Mouse (Mus musculus) layer of hippocampus, adult 2 months (tissue): ENCODE data around the gene Chst3. TPM values are rescaled to one million over a fixed set of nuclear protein-coding genes. Genes with fewer than 3 reads are reported as not detected.

Experiments
- DNase-seq, 2 experiments: peaks; one replicate each; pipeline ENCODE4 v3.0.0; 2022; ENCODE audit warnings: low spot score in 2 of 2
- H3K27ac ChIP-seq: fragments of 200-600 bp; 2 replicates; pipeline ENCODE4 v1.8.1; 2022
- H3K4me3 ChIP-seq: fragments of 200-600 bp; 2 replicates; pipeline ENCODE4 v1.8.1; 2022; ENCODE audit warnings: mild to moderate bottlenecking
- CTCF ChIP-seq: fragments of 200-600 bp; conservative IDR thresholded peaks from 2 replicates; pipeline ENCODE4 v1.8.1; 2022; ENCODE audit warnings: antibody characterized with exemption, mild to moderate bottlenecking, moderate library complexity
- total RNA-seq, 2 experiments: library from RNA; stranded (reverse); gene quantifications; 2 replicates each; pipeline ENCODE4 v1.2.3; 2021

Gene Chst3
- total RNA-seq, 2 experiments from 2014 or later, result 1.2 to 1.8 TPM

DNA sequence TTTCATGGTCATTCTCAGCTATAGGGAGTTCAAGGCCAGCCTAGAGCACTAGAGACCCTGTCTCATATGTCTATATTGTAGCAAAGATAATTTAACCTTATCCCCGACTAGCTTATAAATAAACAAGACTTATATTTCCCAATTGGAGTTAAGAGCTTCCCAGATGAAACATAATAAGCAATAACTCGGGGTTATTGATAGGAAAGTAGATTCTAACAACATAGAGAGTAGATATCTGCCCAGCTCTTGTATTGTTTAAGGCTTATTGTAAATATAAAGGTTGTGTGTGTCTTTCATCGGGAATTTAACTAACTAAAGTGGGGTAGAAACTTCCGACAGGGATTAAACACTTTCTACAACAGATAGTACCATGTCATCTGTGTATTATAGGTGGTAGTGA, 1.5 kb upstream of the Chst3 start:
- H3K4me3 ChIP-seq, result no peak overlapping the region
- no peak overlapping the region for H3K27ac ChIP-seq
- DNase-seq, result no peak
- TF ChIP-seq CTCF, result no peak

DNA sequence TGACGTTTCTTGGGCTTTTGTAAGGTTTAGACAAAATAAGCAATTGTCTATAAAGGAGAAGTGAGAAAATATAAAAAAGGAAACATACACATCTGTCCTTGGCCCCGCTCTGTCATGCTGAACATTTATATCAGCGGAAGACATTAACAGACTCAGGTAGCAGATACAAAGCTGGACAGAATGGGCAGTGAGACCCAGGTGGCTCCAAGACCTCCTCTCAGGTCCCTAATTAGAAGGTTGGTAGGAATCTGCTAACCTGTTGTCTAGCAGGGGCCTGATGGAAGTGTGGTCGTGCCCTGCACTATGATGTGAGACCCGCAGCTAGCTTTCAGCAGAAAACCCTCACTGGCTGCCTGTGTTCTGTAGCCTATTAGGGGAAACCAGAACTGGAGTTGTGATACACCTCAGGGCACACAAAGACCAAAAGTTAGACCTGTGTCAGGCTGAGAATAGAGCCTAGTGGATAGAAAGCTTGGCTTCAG, 1.0 kb upstream of the Chst3 start:
- Histone ChIP-seq H3K4me3 (no peak overlapping the region), H3K27ac (no peak overlapping the region)
- no peak for DNase-seq
- TF ChIP-seq CTCF, result no peak

DNA sequence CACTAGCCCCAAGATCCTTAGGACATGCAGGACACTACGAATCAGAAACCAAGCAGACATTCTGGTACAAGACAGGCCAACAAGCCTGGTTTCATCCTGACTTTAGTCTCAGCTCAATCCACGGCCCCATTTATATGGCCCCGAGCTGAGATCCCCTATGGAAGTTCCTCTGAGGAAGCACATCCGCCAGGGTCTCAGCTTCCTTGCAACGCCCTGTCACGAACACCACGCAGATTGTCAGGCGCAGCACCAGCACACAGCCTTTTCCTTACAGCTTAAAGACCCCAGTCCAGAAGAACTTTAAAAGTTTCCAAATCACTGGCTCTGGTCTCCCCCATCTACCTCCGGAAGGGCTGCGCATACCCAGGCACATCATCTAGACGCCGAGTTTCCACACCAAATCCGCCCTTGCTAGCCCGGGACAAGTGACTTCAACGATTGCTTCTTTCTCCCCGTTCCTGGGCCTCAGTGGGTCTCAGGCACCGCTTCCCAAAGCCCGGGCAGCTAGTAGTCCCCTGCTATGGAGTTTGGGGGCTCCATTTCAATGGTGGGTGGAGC, 948 bp downstream of the Chst3 start:
- no peak for DNase-seq
- Histone ChIP-seq H3K4me3 (peak overlapping the region; percentile 62), H3K27ac (peak overlapping the region; percentile 64)
- TF ChIP-seq CTCF, result no peak

DNA sequence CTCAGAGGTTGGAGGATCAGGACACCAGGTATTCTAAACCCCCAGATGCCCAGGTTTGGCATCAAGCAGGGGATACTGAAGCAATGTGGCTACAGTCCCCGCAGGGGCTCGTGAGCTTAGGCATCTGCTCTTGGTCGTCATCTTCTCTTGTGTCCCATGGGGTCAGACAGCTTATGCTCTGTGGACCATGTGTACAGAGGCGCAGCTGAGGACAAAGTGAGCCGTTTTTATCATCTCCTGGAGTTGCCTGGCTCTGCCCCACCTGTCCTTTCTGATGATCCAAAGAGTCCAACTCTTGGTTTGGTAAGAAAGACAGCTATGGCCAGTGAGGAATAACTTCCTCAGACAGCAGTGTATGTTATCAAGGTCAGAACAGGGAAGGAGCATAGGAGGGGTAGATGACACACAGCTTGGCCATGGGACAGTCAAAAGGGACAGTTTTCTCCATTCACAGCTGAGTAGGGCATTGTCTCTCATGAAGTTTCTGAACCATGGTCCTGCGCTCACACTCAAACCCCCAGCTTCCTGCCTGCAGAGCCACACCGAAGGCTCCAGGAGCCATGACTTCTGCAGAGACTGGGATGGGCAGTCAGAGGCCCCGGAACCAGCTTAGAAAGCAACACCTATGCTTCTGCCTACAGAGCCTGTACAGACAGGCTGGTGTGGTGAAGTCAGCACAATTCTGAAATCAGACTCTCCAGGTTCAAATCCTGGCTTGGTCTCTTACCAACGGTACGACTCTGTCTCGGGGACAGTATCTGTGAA, 2.5 kb downstream of the Chst3 start:
- no peak for DNase-seq
- Histone ChIP-seq H3K4me3 (no peak overlapping the region), H3K27ac (peak overlapping the region; percentile 54; the same call in 1 of the 2 replicates)
- no peak for TF ChIP-seq CTCF

DNA sequence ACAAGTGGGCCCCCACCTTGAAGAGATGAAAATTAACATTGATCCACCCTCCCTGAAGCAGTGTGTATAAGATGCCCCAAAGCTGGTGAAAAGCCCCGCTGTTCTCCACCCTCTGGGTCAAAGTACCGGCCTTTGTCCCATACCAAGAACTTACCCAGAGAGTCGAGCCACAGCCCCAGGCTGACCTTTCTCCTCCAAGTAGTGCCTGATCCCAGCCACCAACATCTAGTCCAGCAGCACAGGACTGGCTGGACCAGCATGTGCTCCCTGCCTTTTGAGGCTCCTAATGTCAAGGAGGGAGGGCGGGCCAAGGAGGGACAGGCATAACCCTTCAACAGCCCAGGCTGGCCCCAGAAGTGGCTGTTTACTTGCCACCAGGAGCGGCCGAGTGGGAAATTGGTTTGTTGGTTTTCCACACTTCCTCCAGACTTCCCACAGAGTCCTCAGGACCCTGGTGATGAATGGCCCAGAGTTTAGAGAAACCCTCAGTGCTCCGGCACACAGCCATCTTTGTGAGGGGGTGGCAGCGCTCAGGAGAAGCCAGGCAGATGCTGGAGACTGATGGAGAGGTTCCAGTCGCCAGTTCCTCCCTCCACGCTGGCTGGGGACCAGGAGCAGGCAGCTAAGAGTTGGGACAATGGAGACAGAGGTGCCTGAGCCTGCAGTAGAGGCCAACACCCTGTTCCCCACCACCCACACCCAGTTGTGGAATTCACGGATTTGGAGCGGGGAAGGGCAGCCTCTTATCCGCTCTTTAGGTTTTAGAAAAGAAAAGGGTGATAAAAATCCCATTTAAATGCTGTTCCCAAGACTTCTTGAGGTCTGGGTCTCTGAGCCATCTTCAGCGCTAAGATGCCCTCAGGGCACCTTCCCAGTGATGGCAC, 3.7 kb downstream of the Chst3 start:
- peak overlapping the region; percentile 54 for H3K27ac ChIP-seq

DNA sequence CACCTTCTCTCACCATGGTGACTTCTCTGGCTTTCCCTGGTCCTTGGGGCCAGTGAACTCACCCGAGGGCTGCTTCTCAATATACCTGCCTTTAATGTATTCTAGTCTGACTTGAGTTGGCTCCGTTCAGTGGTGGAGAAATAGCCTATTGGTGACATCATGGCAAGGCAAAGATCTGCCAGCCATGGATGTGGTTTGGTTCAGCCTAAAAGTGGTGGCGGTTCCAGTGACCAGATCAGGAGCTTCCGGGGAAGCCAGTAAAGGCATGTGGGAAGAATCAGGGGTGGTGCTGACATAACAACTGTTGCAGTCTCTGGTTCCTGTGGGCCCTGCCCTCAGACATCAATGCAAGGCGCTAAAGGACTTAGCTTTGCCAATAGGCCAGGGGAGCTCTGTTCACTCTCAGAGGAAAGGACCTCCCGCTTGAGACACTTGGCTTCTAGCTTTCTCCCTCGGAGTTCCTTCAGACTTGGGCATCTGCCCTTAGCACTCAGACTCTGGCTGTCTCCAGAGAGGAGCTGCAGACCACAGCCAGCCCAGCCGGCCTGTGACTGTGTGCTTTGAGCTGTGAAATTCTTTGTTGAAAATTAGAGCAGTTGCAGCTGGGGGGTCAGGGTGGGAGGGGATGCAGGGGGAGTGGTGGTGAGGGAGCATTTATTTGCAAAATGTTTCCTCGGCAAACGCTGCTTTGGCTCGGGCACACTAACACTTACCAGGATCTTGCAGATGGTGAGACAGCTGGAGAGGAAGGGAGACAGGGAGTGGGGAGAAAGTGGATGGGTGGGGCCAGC, 6.3 kb downstream of the Chst3 start:
- peak in 1 of 2 experiments; percentile 11 for DNase-seq
- H3K4me3 ChIP-seq, result no peak overlapping the region
- peak overlapping the region; percentile 21; the same call in 1 of the 2 replicates for H3K27ac ChIP-seq
- no peak for TF ChIP-seq CTCF

More for the DNA sequence above, 3.7 kb downstream of the Chst3 start:
- peak; percentile 16 to 37 for DNase-seq
- H3K4me3 ChIP-seq, result no peak overlapping the region
- TF ChIP-seq CTCF, result no peak

DNA sequence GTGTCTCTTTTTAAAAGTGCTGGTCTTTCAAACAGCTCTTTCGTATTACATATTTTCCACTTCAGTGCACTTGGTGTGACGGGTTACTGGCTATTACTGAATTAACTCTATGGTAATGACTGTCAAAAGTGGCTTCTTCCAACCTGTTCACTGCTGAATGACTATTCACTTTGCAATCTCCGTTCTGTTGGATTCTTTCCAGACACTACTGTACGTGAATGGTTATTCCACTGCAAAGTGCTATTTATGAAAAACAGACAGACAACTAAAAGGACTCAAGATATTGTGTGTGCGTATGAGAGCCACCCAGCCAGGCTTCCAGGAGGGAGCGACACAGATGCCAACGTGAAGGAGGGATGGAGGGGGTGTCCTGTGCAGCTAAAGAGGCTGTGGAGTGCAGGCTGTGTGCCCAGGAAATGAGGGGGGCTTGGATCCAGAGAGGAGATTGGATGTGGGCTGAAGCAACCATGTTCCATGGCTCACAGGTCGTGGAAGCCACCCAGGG, 7.5 kb downstream of the Chst3 start:
- H3K4me3 ChIP-seq, result no peak overlapping the region
- DNase-seq, result no peak
- no peak overlapping the region for H3K27ac ChIP-seq
- no peak for TF ChIP-seq CTCF

DNA sequence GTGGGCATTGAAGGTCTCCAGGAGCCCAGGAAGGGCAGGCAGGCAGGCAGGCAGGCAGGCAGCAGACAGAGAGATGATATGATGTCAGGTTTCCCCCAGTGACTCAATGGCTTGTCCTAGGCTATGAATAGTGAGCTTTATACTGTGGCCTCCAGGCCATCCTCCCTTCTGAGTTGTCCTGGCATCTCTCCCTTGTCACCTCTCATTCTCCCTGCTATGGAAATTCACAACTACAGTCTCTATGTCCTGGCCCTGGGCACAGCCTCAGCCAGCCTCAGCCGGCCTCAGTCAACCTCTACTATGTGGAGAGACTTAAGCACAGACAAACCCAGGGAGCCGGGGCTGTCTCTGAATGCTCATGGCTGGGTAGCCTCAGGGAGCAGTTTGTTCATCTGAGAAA, 8.6 kb downstream of the Chst3 start:
- H3K27ac ChIP-seq, result no peak overlapping the region
- no peak for TF ChIP-seq CTCF
- DNase-seq, result peak in 1 of 2 experiments; percentile 16
- no peak overlapping the region for H3K4me3 ChIP-seq

DNA sequence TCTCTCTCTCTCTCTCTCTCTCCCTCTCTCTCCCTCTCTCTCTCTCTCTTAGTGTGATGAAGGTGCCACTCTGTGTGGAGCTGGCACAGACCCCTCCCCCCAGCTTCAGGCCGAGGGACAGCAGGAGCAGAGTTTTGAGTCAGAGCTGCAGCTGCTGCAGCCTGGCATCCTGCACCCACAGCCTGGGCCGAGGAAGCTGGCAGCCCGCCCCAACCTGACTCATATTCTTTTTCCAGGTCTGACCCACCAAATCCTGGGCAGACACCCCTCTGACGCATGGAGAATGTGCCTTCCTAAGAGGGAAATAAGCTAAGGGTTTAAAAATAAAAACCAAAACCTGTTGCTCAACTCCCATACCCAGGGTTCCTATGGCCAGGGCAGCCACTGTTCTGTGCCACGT, 9.8 kb downstream of the Chst3 start:
- Histone ChIP-seq H3K4me3 (no peak overlapping the region), H3K27ac (peak overlapping the region; percentile 74)
- DNase-seq, result peak; percentile 59 to 62
- TF ChIP-seq CTCF, result no peak

DNA sequence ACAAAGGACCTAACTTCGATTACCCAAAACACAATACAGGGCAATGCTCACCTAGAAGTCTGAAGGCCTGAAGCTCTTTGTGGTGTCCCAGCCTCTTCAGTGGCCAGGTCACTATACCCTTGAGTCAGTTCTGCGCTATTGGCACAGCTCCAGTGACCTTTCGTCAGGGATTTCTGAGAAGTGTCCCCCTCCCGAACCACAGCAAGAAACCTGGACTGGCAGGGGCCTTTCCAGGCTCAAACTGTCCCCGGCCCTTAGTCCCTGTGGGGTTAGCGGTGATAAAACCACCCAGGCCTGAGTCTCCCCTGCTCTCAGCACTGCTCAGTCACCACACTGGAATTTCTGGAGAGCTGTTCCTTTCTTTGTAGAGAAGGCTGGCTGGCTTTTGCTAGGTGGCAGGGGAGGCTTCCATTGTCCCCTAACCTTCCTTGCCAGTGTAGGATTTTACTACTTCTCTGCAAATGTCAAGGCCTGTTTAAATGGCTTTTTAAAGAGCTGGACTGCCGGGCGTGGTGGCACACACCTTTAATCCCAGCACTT, 11.8 kb downstream of the Chst3 start:
- H3K27ac ChIP-seq, result no peak overlapping the region
- no peak for TF ChIP-seq CTCF

DNA sequence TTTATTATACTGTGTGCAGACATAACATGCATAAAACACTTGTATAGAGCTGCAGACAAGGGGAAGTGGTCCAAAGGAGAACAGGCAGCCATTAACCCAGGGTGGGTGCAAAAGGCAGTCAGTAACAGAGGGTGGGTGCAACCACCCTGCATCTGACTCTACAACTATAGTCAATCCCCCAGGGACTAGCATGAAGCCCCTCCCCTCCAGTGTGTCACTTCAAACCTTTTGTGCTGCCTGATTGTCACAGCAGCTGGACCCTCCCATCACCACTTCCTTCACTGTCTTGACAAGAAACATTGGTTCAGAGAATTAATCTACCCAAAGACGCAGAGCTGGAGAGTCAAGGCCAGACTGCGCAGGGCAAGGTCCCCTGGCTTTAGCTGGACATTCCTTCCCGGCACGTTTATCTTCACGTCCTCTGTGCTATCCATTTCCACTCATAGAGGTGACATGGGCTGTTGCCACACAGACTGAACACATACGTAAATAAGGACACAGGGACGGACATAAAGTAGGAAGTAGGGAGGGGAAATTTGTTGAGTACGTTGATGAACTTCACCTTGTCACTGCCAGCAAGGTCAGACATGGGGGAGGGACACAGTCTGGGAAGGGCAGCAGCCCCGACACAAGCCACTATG, 13.3 kb downstream of the Chst3 start:
- Histone ChIP-seq H3K27ac (no peak overlapping the region), H3K4me3 (no peak overlapping the region)
- no peak for TF ChIP-seq CTCF
- DNase-seq, result no peak

More for the DNA sequence above, 11.8 kb downstream of the Chst3 start:
- no peak overlapping the region for H3K4me3 ChIP-seq
- no peak for DNase-seq
